Mouse (Mus musculus) left cerebral cortex, postnatal 14 days (tissue): ENCODE data around the gene Ensa. TPM values are rescaled to one million over a fixed set of nuclear protein-coding genes. Genes with fewer than 3 reads are reported as not detected.
"Not testable (repeated sequence)": the region's sequence is repeated elsewhere in the genome, so short reads cannot be mapped to it uniquely, and the experiment has no call there.

Source experiments
- DNase-seq, 2 experiments: peaks; one replicate each; pipeline ENCODE4 v3.0.0; 2021 to 2022; ENCODE audit warnings: low spot score in 2 of 2, mixed read lengths in 1 of 2
- intact Hi-C: fragments of 180-260 bp; cut with DNase I; formaldehyde crosslinking; loops from one replicate; pipeline ENCODE4 v1.15.1; 2025
- total RNA-seq, 2 experiments: library from RNA; stranded (reverse); gene quantifications; 2 replicates each; pipeline ENCODE4 v1.2.3; 2021

Gene Ensa
- total RNA-seq, 2 experiments from 2014 or later: 332 to 337 TPM

DNA sequence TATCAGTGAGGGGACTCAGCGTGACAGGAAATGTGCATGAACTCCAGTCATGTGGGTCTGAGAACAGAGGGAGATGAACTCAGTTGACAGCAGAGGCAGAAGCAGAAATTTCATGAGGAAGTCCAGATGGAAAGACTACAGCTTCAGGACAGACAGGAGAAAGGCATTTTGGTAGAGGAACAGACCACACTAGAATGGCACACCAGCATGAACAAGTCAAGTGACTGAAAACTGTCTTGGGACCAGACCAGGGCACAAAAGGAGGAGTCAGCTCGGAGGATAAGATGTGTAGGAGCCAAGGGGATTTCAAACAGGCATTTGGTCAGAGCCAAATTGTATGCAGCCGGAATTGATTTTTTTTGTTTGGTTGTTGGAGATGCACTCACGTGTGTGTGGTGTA, 10.8 kb downstream of the Ensa start:
- intact Hi-C loops: no loop called here
- DNase-seq: no peak

DNA sequence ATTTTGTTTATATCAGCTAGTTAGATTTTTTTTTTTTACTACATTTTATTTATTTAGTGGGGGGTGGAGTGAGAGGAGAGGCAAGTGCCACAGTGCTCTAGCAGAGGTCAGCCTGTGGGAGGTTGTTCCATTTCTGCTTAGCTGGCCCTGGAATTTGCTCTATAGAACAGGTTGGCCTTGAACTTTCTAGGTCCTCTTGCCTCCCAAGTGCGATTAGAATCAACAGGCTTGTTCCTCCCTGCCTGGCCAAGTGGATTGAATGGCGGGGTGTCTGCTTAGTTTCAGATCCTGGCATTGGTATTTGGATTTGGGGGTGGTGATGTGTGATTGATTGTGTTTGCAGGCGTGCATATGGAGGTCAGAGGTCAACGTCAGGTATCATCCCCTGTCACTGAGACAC, 11.3 kb downstream of the Ensa start:
- intact Hi-C loops: no loop called here
- no peak for DNase-seq

DNA sequence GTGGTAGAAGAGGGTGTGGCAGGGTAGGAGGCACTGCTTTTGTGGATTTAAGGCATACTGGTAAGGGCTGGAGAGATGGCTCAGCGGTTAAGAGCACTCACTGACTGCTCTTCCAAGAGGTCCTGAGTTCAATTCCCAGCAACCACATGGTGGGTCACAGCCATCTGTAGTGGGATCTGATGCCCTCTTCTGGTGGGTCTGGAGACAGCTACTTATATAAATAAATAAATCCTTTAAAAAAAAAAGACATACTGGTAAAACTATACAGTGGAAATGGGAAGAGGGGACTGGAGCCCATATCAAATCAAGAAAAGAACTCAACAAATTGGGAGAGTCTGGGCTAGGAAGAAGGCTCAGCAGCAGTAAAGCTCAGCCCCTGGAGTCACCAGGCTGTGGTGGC, 14.9 kb downstream of the Ensa start:
- no peak for DNase-seq
- intact Hi-C loops: no loop called here

DNA sequence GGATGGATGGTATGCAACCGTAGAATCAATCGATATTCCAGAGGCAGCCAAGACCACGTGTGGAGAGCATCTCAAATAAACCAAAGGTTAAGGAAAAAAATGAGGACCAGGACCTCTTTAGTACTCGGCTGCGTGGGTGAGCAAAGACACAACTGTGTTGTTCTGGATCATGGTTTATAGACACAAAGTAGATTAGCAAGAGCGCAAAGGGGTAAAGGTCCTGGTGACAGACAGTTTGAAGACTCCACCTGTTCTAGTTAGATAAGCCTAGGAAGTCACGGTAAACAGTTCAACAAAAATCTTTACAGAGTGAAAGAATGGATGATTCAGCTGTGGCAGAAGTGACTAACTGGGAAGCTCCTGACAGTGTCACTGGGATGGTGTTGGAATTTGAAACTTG, 18.3 kb downstream of the Ensa start:
- intact Hi-C loops: no loop called here
- no peak for DNase-seq

DNA sequence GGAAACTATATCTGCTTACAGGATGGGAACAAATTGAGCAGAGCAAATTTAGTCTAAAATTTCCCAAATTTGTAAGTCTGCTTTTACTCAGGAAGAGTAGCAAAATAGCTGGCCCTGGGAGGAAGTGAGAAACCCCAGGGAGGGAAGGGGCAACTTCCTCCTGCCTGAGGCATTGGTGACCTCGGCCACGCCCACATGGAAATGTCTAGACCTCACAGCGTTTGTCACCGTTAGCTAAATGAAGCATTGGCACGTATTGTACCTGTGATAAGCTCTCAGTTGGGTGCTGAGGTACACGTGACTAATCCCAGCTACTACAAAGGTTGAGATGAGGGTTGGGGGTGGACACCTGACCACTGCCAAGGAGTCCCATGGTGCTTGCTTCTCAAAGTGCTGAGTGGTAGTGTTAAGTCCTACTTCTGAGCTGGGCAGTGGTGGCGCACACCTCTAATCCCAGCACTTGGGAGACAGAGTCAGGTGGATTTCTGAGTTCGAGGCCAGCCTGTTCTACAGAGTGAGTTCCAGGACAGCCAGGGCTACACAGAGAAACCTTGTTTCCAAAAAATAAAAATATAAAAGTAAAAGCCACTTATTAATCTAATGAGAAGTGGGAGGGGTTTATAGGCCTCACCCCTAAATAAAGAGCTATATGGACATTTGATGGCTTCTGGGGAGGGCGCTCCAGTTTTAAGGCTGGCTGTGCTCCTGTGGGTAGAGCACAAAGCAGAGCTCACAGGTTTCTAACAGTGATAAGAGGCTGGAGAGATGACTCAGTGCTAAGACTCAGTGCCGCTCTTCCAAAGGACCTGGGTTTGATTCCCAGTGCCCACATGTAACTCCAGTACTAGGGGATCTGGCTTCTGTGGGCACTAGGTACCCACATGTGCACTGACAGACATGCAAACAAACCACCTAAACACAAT, 20.8 kb downstream of the Ensa start:
- intact Hi-C loops: no loop called here
- peak in 1 of 2 experiments; percentile 30 for DNase-seq

DNA sequence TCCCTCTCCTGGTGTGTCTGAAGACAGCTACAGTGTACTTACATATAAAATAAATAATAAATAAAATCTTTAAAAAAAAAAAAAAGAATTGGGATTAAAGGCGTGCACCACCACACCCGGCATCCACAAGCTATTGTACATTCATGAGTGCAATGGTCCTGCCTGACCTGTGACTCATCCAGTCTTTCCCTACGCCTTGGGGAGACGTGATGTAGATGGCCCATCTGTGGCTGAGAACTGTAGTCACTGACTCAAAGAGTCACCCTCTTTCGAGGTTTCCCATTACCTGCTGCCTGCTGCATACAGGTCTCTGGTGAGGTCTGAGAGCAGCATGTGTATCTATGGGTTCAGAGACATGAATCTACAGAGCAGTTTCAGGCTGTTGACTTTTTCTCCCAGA, 23.2 kb downstream of the Ensa start:
- no peak for DNase-seq
- intact Hi-C loops: no loop called here

DNA sequence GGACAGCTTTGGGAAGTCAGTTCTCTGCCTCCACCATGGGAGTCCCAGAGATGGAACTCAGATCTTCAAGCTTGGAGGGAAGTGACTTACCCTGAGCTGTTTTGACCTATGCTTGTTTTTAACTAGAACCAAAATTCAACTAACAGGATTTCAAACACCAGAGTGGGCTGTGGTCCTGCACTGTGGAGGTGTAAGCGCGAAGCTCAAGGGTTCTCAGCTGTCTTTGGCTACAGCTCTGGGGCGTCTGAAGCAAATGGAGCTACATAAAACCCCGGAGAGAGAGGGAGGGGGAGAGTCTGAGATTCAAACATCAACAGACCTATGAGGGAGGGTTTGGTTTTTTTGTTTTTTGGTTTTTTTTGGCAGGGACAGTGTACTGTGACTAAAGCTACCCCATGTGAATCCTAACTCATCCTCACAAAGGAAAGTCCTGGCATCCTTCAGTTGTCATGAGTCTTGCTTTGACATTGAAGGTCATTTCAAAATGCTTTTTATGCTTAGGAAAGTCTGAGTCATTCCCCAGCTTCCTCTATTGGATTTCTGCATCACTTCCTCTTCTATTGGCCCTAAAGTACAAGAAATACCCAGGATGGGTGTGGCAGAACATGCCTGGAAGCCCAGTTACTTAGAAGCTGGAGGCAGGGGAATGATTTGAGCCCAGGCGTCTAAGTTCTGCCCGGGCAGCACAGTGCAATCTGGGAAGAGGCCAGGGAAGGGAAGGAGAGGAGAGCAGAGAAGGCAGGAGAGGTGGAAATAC, 25.7 kb downstream of the Ensa start:
- DNase-seq: no peak
- intact Hi-C loops: no loop called here

DNA sequence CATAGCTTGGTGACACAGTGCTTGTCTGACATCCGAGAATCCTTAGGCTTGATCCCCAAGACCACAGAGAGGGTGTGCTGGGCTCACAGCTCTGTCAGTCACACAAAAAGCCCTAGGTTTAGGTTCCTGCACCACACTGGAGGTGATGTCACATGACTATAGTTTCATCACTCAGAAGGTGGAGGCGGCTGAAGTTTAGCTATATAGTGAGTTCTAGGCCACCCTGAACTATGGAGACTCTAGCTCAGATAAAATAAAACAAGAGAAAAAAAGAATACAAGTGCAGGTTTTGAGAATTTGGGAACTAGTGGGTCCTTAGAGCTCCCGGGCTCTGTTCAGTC, 26.2 kb downstream of the Ensa start:
- no peak for DNase-seq
- intact Hi-C loops: no loop called here

DNA sequence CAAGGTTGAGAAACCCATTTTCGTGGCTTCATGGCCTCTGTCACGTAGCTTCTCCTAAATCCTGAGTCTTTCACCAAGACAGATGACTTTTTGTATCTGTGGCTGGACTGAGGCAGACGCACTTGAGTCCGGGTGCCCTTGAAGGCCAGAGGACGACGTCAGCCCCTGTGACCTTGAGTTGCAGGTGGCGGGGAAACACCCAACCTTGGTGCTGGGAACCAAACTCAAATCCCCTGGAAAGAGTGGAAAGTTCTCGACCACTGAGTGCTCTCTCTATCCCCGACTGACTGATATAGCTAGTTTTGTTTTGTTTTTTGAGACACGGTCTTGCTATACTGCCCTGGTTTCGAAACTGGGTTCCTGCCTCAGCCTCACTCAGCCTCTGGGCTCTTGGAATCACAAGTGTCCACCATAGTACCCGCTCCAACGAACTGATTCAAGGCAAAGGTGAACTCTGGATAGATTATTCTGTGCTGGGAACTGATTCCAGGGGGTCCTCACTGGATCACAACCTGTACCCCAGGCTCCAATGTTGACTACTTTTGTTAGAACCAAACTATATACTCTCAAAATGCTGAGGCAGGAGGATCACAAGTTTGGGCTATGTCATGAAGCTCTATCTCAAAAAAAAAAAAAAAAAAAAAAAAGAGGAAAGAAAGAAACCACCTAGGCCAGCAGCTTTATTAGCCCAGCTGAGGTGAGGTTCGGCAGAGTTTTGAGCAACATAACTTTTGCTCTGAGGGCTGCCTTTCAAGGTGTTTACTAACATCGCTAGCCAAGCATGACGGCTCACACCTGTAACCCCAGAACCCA, 26.8 kb downstream of the Ensa start:
- intact Hi-C loops: no loop called here
- no peak for DNase-seq

DNA sequence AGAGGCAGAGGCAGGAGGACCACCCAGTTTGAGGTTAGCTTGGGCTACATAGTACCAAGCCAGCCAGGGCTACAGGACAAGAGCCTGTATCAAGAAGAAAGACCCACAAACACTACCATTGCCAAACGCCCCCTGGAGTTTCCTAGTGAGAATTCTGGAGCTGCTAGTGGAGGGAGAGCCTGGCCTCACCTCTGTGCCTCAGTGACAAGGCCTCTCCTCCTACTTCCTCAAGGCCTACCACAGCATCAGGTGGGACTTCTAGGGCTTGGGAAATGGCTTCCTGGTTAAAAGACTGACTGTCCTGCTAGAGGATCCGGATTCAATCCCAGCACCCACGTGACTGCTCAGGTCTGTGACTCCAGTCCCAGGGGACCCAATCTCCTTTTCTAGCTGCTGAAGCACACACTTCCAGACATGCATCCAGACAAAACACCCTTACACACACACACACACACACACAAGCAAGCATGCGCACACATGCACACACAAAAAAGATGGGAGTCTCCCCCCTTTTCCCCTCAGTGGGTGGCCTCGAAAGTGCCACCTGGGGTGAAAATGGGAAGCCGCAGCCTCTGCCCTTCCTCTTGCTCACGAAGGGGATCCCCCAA, 27.5 kb downstream of the Ensa start:
- DNase-seq: no peak

DNA sequence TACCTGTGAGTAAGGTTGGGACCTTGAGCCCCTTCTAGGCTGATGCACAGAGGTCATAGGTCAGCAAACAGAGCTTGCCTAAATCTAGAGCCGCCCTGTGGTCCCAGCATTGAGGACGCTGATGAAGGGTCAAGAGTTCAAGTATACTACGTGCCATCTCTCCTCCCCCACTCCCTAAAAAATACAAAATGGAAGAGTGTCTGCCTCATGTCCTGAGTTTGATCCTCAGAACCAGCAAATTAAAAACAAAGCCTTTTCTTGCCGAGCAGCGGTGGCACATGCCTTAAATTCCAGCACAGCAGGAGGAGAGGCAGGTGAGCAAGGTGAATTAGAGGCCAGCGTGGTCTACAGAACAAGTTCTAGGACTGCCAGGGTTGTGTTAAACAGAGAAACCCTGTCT, 28.1 kb downstream of the Ensa start:
- no peak for DNase-seq
- intact Hi-C loops: no loop called here

More for the DNA sequence above, 27.5 kb downstream of the Ensa start:
- intact Hi-C loops: no loop called here

DNA sequence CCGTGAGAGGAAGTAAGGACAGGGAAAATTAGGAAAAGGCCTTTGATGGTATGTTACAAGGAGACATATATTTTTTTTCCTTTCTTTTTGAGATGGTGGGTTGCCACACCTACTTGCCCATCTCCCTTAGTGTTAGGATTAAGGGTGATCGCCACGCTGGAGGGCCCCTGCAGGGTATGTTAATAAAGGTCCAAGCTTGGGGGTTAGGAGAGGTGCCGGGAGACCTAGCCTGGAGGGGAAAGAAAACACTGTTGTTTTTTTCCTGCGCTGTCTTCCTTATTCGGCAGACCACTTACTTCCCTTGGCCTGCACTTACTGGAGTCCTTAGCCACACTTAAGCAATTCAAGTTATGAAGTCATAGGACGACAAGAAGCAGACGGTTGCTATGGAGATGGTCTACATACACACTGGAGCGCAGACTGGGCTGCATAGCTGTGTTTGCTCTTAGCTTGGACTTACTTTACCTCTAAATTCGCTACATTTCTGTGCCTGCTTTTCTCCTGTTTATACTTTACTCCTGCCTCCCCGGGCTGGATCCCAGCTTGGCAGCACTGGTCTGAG, 28.8 kb downstream of the Ensa start:
- peak; percentile 30 to 69 for DNase-seq
- intact Hi-C loops: no loop called here

DNA sequence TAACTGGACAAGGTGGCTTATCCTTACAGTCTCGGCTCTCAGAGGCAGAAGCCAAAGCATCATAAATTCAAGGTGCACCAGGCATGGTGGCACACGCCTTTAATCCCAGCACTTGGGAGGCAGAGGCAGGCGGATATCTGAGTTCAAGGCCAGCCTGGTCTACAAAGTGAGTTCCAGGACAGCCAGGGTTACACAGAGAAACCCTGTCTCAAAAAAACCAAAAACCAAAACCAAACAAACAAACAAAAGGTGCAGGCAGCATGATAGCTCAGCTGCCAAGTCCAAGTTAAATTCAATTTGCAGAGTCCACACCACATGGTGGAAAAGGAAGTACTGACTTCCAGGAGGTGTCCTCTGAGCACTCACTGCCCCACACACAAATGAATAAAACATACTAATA, 29.6 kb downstream of the Ensa start:
- intact Hi-C loops, DNase-seq: not testable (repeated sequence)

DNA sequence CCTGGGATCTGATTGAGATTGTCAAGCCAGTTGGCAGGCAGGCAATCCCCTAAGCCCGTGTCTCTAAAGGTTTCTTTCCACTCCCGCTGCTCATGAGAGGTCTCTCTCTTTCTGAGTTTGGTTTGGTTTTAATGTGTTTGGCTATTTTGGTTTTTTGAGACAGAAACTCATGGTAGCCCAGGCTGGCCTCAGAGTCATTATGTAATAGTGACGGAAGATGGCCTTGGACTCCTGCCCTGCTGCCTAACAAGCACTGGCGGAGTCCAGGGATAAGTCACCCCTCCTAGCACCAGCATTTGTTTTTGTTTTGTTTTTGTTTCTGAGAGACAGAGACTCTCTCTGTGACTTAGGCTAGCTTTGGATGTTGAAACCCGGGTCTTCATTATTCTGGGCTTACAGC, 30.6 kb downstream of the Ensa start:
- intact Hi-C loops: no loop called here
- DNase-seq: no peak

DNA sequence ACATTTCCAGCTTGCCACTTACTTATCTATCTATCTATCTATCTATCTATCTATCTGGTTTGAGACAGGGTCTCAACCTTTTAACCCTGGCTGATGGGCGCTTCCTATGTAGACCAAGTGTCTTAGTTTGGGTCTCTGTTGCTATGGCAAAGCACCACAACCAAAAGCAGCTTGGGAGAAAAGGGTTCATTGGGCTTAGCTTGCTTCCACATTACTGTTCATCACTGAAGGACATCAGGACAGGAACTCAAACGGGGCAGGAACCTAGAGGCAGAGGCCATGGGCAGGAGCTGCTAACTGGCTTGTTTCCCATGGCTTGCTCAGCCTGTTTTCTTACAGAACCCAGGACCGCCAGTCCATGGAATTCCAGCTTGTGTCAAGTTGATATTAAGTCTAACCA, 32.3 kb downstream of the Ensa start:
- intact Hi-C loops: no loop called here
- DNase-seq: no peak

DNA sequence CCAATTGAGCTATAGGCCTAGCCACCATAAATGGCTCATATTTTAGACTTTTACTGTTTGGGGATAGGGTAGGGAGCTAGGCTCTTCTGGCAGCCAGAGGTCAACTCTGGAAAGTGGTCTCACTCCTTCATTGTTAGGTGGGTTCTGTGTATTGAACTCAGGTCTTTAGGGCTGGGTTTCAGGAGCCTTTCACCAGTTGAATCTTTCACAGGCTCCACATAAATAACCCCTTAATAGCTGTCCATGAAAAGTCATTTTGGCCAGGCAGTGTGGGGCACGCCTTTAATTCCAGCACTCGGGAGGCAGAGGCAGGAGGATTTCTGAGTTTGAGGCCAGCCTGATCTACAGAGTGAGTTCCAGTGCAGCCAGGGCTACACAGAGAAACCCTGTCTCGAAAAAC, 32.9 kb downstream of the Ensa start:
- intact Hi-C loops: no loop called here
- no peak for DNase-seq

DNA sequence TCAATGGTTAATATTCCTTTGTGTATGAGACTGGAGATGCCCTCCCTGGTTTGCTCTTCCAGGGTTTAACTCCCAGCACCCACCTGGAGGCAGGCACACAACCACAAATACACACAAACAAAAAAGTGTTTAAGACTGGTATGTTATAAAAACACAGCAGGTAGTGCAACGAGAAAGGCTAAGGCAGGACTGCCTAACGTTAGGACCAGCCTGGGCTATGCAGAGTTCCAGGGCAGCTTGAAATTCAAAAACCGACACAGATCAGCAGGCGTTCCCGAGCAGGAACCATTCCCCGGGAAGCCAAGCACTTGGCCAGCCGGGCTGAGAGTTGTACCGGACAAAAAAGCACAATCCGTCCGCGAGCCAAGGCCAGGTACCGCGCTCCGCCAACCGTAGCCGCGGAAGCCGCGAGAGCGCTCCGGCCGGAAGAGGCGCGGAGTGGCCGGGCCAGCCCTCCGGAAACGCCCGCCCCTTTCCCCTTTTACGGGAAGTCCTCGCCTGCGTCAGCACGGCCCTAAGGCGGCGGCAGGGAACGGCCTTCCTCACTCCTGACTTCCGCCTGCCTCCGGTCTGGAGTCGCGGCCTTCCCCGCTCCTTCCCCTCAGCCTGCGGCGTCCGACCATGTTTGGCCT, 33.6 kb downstream of the Ensa start, which contains the start of gene Mcl1:
Mcl1 (plus strand) TSS at position 553 of the 632 bp plus-strand sequence.
- intact Hi-C loops: no loop called here

DNA sequence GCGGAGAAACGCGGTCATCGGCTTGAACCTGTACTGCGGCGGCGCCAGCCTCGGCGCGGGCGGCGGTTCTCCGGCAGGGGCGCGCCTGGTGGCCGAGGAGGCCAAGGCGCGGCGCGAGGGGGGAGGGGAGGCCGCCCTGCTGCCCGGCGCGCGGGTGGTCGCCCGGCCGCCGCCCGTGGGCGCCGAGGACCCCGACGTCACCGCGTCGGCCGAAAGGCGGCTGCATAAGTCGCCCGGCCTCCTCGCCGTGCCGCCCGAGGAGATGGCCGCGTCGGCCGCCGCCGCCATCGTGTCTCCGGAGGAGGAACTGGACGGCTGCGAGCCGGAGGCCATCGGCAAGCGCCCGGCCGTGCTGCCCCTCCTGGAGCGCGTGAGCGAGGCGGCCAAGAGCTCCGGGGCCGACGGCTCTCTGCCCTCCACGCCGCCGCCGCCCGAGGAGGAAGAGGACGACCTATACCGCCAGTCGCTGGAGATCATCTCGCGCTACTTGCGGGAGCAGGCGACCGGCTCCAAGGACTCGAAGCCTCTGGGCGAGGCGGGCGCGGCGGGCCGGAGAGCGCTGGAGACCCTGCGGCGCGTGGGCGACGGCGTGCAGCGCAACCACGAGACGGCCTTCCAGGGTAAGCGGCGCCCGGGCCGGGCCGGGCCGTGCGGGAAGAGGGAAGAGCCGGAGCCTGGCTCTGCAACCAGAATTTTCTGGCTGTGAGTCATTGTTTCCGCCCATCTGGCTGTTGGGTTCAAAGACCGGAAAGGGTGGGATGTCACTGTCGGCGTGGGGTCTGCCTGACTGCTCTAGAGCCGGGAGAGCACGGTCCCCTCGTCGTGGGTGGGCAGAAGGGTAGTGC, 34.3 kb downstream of the Ensa start:
- peak; percentile 62 to 69 for DNase-seq
- intact Hi-C loops: no loop called here

More for the DNA sequence above, 33.6 kb downstream of the Ensa start, which contains the start of gene Mcl1:
- peak; percentile 89 to 93 for DNase-seq
